Mouse (Mus musculus) T-helper 17 cell (primary cell): ENCODE results near the gene Vwce.

Experiments used
- in situ Hi-C, 2 experiments: fragments of 300-600 bp; cut with MboI, MseI; formaldehyde crosslinking; loops; 1 replicate in 1 of 2; 2 replicates in 1 of 2; pipeline ENCODE4 v1.15.1; 2025; ENCODE audit warnings: high pct_unique_total_duplicates in 2 of 2

The Vwce gene

DNA sequence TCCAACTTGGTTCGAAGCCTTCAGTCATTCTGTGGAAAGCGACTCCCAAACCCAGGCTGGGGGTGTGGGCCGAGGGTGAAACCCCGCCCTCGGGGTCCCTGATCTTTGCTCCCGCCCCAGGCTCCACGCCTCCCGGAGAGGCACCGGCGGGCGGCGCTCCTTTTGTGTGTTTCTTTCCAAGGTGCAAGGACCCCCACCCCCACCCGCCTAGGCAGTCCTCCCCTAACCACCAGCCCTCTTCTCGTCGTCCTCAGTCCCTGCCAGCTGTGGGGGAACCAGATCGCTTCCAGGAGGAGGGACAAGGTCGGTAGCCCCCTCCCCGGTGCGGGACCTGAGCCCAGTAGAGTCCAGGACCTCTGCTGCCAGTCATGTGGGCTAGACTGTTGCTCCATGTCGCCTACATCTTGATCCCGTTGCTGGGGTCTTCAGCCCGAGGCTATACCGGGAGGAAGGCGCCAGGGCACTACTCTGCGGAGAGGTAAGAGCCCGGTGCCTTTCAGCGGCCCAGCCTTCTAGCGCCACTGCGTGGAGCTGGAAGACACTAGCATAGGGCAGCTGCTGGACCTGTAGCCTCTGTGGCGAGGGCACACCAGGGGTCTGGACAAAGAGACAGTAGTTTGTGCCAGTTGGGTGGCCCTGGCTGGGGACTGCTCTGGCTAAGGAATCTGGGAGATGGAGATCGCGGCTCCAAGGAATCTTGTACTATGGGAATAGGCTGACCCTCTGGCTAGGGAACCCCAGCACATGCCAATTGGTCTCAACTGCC is at the start of gene Vwce:
Gene Vwce, plus strand, starts transcription at position 108 of the 766 bp plus-strand sequence.
- in situ Hi-C loops: no loop called here

DNA sequence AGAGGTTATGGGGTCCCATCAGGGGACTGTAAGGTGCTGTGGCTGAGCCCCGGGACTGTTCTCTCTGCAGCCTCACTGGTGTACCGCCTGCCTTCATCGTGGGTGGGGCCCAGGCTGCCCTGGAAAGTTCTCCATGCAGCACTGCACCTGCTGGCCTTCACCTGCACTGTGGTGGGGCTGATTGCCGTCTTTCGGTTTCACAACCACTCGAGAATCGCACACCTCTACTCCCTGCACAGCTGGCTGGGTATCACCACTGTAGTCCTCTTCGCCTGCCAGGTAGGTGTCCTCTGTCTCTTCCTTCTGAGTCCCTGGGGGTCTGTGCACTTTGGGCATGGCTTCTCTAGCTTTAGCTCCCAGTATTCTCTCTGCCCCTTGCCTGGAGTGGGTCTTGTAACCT is 48.9 kb upstream of the Vwce start:
- in situ Hi-C loops: loop anchor here in 1 of 2 experiments (25.0 kb wide), 1 partner anchor 877 kb away; the partner anchor contains the start of gene Ms4a6c

DNA sequence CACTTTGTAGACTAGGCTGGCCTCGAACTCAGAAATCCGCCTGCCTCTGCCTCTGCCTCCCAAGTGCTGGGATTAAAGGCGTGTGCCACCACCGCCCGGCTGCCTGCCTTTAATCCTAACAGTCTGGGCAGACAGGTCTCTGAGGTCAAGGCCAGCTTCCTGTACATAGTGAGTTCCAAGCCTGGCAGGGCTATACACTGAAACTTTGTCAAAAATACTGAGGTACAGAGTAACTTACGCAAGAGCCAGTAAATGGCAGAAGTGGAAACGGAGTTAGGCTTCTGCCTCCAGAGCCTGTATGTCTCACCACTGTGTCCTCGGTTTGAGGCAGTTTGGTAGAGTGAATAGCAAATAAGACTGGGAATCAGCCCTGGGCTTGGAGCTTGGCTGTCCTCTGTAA is 46.8 kb upstream of the Vwce start:
- in situ Hi-C loops: loop anchor here in 1 of 2 experiments (25.0 kb wide), 1 partner anchor 875 kb away; the partner anchor contains the start of gene Ms4a6c

DNA sequence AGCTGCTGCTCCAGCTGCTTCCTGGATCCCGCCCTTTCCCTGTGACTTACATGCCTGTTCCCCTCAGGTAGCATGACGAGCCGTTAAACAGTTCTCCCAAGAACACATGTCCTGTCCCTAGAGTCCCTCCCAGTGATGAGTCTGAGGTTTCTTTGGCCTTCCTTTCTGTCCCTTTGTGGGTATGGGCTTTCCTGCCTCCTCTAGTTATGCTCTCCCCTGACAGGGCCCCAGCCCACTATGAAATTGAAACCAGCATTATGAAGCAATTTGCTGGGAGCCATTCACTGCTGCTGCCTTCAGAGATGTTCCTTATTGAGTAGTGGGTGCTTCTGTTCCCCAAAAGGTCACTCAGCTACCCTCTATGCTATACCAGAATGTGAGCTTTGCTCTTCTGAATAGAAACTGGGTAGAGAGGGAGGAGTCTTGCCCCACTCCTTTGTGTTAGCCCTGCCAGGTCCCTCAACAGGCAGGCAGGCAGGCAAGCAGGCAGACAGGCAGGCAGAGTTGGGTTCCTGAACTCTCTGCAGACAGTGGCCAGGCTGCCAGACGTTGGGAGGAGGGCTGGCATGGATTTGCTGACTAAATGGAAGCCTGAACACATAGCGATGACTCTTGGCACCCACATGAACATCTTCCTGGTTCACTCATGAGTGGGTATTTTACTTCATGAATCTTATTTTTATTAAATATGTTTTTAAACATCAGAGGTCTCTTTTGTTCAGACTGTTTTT is 44.7 kb upstream of the Vwce start:
- in situ Hi-C loops: loop anchor here in 1 of 2 experiments (25.0 kb wide), 1 partner anchor 873 kb away; the partner anchor contains the start of gene Ms4a6c

DNA sequence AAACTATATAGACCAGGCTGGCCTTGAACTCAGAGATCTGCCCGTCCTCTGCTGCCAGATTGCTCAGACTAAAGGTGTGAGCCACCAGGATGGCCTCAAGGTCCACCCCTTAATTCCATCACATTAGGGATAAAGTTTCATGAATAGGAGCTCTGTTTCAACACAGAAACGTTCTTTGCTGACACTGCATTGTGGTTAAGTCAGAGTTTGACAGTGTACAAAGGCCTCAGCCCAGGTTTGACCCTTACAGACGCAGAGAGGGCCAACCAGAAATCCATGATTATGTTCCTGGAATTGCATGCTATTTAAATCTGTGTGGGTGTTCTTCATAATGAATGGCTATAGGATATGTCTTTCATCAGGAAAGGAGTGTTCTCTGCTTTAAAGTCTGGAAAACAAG is 43.7 kb upstream of the Vwce start:
- in situ Hi-C loops: loop anchor here in 1 of 2 experiments (25.0 kb wide), 1 partner anchor 872 kb away; the partner anchor contains the start of gene Ms4a6c

DNA sequence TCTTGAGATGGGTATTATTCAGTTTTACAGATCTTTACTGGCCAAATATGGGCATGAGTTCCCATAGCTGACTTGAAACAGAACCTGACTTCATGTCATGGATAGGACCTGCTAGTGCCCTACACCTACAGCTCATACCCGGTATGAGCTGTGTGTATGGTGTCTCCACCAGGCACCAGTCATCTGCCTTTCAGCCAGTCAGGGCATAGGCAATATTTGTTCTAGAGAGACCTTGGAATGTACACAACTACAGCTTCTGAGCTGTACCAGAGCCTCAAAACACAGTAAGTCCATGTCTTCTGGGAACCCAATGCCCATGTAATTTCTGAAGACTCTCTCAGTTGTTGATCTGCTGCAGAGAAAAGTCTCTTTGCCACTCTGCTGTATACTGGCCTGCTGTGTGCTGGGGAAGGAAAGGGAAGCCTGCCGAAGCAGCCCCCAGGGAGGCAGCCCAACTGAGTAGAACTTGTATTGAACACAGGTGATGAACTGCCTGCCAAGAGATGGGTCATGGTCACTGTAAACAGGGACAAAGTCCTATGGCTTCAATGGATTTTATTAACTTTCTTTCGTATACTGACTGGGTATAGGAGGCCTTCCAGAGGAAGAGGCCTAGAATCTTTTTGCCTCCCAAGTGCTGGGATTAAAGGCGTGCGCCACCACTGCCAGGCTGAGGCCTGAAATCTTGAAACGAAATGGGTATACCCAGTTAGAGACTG is 42.2 kb upstream of the Vwce start:
- in situ Hi-C loops: loop anchor here in 1 of 2 experiments (25.0 kb wide), 1 partner anchor 870 kb away; the partner anchor contains the start of gene Ms4a6c

DNA sequence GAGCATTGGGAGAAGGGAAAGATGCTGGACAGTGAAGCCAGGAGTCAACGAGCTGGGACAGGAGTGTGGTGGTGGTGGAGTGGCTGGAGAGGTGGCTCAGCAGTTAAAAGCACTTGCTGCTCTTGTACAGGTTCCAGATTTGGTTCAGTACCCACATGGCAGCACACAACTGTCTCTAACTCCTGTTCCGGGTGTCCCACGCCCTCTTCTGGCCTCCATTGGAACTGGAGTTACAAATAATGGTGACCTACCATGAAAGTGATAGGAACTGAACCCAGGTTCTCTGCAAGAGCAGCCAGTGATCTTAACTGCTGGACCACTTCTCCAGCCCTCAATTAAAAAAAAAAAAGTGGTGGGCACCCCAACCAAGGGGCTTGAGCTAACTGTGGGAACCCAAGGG is 35.8 kb upstream of the Vwce start:
- in situ Hi-C loops: loop anchor here in 1 of 2 experiments (5.0 to 25.0 kb wide), 2 partner anchors 46 to 864 kb away; partner anchors contain the start of gene Ms4a6c

DNA sequence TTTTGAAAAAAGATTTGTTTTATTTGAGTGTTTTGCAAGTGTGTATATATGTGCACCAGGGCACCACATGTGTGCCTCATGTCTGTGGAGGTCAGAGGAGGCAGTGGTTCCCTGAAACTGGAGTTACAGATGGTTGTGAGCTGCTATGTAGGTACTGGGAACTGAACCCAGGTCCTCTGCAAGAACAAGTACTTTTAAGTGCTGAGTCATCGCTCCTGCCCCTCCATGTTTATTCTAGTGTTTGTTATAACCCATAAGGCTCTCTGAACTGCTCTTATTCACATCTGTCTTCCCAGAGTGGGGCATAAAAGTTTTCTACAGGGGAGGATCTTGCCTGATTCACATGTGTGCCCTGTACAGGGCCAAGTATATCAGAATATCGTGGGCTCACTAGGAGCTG is 34.4 kb upstream of the Vwce start:
- in situ Hi-C loops: loop anchor here in 1 of 2 experiments (5.0 to 25.0 kb wide), 3 partner anchors 47 to 1338 kb away; partner anchors contain the start of gene Ms4a6c

DNA sequence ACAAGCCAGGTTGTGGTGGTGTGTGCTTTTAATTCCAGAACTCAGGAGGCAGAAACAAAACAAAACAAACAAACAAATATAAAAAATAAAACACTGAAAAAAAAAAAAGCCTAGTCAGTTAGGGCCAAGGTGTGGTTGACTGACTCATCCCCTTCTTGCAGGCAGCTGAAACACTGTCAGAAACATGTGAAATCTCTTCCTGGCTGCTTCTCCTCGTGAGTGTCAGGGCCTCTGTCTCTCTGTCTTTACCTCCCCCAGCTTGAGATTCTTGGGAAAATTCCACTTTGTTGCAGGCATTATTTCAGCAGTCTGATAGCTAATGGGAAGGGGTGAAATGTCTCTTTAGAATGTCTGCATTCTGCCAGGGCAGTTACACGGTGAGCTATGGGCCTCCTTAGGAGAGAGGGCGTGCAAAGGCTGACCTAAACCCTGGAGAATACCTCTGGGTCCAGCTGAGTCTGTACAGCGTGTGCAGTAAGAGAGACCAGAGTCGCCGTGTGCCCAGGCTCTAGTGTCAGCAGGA is 31.7 kb upstream of the Vwce start:
- in situ Hi-C loops: loop anchor here in 1 of 2 experiments (25.0 kb wide), 1 partner anchor 1335 kb away; no protein-coding TSS in a partner anchor

DNA sequence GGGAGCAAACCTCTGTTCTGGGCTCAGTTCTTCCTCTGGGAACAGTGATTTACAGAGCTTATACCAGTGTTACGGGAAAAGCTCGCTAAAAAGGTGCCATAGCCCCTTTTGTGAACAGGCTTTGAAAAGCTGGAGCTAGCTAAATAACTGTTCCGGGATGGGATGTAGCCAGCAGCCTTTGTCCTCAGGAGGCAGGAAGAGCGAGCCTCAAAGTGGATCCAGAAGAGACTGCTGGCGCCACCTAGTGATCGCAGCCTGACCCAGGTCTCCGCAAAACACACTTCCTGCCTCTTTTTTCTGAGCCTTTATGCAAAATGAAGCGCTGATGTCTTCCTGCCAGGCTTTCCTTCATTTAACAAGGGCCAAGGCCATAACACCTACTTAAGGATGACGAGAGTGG is 31.2 kb upstream of the Vwce start:
- in situ Hi-C loops: loop anchor here in 1 of 2 experiments (25.0 kb wide), 1 partner anchor 1335 kb away; no protein-coding TSS in a partner anchor

DNA sequence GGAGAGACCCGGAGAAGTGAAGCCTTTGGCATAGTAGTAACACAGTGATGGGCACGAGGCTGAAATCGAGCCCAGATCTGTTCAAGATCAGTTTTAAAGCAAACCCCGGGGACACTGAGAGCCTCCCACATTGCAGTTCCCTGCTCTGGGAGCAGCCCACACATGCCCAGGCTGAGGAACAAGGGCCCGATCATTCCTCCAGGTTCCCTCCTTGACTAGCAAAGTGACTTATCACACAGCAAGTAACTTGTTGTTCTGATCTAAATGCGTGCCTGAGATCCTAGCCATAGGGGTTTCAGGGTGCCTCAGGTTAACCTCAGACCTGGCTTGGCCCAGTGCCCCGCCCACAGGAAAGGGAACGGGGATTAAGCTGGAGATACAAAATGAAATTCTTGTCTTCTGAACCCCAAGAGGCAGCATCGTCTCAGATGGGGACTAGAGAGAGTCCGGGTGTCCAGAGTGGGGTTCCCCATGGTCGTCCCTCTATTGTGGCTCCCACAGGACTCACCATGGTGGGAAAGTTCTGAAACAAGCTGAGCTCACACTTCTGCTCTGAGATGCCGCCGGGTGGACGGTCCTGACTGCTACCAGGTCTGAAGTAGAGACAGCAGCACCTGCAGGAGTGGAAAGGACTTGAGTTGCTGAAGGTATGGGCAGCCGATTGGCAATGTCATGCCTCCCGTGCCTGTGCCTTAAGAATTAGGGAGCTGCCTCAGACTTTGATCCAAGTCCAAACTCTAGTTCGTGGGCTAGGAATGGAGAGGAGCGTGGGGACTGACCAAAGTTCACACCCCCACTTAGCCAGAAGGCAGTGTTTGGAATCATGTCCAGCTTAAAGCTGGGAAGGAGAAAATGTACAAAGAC is 30.1 kb upstream of the Vwce start:
- in situ Hi-C loops: loop anchor here in 1 of 2 experiments (25.0 kb wide), 1 partner anchor 1333 kb away; no protein-coding TSS in a partner anchor

DNA sequence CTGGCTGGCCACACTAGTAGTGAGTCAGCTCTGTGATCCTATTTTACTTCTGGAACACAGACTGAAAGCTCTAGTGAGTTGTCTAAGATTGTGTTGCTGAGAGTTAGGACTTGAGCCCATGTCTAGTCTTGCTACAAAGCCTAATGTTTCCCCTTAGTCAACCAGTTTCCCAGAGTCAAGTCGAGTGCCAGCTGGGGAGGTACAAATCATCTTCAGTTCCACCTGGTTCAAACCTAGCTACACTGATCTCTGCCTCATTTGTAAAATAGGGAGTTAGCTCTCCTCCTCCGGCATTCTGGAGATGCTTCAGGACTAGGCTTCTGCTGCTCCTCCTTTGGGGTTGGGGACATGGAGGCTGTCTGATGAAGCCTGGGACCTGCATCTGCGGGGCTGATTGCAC is 29.5 kb upstream of the Vwce start:
- in situ Hi-C loops: loop anchor here in 1 of 2 experiments (25.0 kb wide), 1 partner anchor 1333 kb away; no protein-coding TSS in a partner anchor

DNA sequence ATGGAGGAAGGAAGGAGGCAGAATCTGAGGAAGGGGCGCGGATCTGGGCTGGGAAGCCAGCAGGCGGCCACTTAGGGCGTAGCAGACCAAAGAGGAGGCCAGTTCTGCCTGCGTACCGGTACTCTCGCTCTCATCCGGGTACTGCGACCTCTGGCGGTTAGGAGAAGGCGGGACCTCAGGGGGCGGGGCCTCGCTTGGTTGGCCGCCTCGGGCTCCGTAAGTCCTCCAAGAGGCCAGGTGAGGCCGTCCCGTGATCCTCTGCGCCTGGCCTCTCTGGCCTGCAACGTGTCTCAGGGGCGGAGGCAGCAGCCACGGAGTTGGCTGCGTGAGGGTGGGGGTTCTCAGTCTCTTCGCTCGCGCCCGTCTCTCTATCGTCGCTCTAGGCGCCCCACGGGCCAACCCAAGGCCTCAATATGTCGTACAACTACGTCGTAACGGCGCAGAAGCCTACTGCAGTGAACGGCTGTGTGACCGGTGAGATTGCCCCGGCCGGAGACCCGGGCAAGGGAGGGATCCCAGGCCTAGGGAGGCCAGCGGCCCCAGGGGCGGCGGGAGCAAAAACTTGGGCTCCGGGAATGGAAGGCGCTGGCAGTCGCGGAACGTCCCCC is 28.6 kb upstream of the Vwce start, which contains the start of the genes Ddb1 and Tkfc:
Gene Ddb1, plus strand, starts transcription at position 35 of the 608 bp plus-strand sequence.
Gene Tkfc, minus strand, starts transcription at position 362 of the 608 bp plus-strand sequence.
- in situ Hi-C loops: loop anchor here in 1 of 2 experiments (25.0 kb wide), 1 partner anchor 1332 kb away; no protein-coding TSS in a partner anchor

DNA sequence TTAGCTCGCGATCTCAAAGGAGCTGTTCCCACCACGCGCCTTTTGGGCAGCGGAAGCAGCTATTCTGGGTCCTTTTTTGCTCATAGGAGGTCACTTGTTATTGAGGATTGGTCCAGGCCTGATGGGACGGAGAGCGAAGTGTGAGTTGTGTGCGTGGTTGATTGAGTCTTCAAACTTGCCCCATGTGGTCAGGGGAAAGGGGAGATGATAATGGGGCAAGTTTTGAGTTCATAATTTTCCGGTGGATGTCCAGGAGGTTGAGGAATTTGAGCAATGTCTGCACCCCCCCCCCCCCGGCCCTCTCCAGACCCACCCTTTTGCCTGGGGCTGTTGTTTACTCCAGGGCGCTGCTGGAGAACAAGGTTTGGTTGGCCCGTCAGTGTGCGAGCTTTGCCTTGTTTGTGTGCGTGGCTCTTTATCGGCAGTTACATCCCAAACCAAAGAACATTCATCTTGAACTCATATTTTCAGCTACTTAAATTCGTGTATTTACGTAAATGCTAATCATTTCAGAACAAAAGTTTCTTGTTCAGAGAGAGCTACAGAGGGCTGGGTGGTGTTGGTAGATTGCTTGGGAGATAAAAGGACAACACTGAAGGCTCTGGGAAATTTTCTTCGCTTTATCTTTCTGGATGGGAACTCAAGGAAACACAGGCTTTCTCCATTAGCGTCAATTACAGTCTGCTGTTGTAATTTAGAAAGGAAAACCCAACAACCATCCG is 28.0 kb upstream of the Vwce start:
- in situ Hi-C loops: loop anchor here in 1 of 2 experiments (25.0 kb wide), 1 partner anchor 1331 kb away; no protein-coding TSS in a partner anchor

DNA sequence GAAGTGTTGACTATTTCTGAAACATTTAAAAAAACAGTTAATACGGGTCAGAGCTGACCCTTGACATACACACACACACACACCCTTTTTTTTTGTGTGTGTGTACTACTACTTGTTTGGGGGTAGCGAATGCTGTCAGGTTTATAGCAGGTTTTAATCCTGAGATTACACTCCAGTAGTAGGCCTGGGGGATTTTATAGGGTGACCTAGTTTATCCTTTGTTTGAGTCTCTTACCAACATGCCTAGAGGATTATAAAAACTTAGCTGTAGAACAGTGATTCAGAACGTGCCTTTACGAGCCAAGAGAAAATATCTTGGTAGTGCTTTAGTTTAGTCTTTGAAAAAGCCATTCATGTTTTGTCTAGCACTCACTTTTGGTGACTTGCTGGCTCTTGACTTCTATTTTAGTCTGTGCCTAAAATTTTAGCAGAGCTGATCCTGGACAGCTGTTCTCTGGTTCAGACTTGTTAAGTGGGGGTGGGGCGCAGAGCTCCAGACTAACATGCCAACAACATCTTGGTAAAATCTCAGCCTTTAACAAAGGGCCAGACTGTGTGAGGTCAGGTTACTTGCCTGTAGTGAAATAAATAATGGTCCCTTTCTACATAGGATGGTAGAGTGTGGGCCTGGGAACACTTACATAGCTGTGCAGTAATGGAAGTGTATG is 25.3 kb upstream of the Vwce start:
- in situ Hi-C loops: loop anchor here in 1 of 2 experiments (25.0 kb wide), 1 partner anchor 1329 kb away; no protein-coding TSS in a partner anchor

DNA sequence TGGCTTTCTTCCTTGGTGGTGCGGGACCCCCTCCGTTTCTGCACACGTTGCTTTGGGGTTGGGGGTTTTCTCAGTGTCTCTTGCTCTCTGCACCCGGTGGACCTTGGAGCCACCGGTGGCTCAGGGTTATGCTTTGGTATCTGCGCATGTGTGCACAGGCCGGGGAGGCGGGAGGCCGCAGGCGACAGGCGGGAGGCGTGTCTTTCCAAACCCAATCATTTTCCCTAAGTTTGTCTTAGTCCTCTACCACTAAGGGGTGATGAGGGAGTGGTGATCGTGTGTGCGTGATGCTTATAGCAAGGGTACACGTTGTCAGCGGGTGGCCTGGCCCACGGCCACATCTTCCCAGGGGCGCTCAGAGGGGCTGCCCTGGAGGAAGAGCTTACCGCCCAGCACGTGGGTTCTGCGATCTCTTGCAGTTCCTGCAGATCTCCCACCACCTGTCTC is 882 bp downstream of the Vwce start:
- in situ Hi-C loops: no loop called here

DNA sequence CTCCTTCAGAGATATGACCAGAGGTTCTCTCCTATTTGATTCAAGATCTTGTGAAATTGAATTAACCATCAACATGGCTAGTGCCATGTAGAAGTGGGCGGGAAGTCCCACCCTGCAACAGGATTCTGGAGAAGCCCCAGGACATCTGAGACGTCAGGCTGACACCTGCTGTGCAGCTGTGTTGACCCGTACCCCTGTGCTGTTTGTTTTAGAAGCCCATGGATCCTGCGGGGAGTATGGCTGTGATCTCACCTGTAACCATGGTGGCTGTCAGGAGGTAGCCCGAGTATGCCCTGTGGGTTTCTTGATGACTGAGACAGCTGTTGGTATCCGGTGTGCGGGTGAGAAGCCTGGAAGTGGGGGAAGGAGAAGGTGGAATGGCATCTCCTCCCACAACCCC is 3.8 kb downstream of the Vwce start:
- in situ Hi-C loops: no loop called here

DNA sequence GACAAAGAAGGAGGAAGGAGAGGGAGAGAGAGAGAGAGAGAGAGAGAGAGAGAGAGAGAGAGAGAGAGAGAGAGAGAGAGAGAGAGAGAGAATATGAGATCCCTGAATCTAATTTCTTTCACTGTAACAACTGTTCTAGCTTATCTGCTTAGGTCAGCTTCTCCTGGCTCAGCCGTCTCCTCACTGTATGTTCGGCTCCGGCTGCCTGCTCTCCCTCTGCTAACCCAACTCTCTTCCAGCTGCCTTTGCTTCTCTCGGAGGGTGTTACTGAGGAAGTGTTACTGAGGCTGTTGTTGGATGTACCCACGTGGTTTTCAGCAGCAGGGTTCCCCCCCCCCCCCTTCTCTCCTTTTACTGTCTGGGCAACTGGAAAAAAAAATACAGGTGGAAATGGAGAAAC is 6.1 kb downstream of the Vwce start:
- in situ Hi-C loops: no loop called here
